Mouse (Mus musculus) thymus, postnatal 0 days (tissue): Measurements from ENCODE around the gene Cfi. TPM values are rescaled to one million over a fixed set of nuclear protein-coding genes. Genes with fewer than 3 reads are reported as not detected.

Source experiments
- DNase-seq: peaks from one replicate; pipeline ENCODE4 v3.0.0-alpha.2; 2015; ENCODE audit warnings: low spot score
- polyA plus RNA-seq: library from polyadenylated mRNA; unstranded; fragments of >200 nt; fragmentation: Nextera tagmentation; extraction: Ambion mirVana; gene quantifications from 2 replicates; pipeline ENCODE4 v1.2.1, GENCODE M21; 2015

Cfi gene
- polyA plus RNA-seq = 0.13 and 0.18 TPM in 2 replicates

- DNase-seq = no peak
Observed at GRCm38 (mm10) chr3:129835388-129835934, at the start of gene Cfi. Gene Cfi (plus strand): TSS chr3:129835884.

GRCm38 (mm10) chr3:129793801-129794200, 41.9 kb upstream of the Cfi start:
- no peak for DNase-seq

GRCm38 (mm10) chr3:129797341-129797740, 38.3 kb upstream of the Cfi start:
- DNase-seq = no peak

GRCm38 (mm10) chr3:129798551-129798950, 37.1 kb upstream of the Cfi start:
- no peak for DNase-seq

GRCm38 (mm10) chr3:129799011-129799410, 36.7 kb upstream of the Cfi start:
- DNase-seq = no peak

- DNase-seq = no peak
Observed at GRCm38 (mm10) chr3:129803765-129804164, 31.9 kb upstream of the Cfi start, which contains the start of gene Lrit3. Gene Lrit3 (minus strand): TSS chr3:129804030.

- DNase-seq = no peak
Observed at GRCm38 (mm10) chr3:129820847-129821246, 14.8 kb upstream of the Cfi start.

GRCm38 (mm10) chr3:129821736-129822135, 13.9 kb upstream of the Cfi start:
- DNase-seq = no peak

GRCm38 (mm10) chr3:129822206-129822775, 13.4 kb upstream of the Cfi start, which contains the start of gene Rrh:
Gene Rrh (minus strand): TSS chr3:129822587.
- DNase-seq = no peak

GRCm38 (mm10) chr3:129823293-129823692, 12.4 kb upstream of the Cfi start:
- DNase-seq = peak; percentile 61

- DNase-seq = no peak
Observed at GRCm38 (mm10) chr3:129824146-129824545, 11.5 kb upstream of the Cfi start.

GRCm38 (mm10) chr3:129824891-129825290, 10.8 kb upstream of the Cfi start:
- no peak for DNase-seq

GRCm38 (mm10) chr3:129826691-129827090, 9.0 kb upstream of the Cfi start:
- DNase-seq = no peak

GRCm38 (mm10) chr3:129827691-129828090, 8.0 kb upstream of the Cfi start:
- no peak for DNase-seq

- DNase-seq = peak; percentile 51
Observed at GRCm38 (mm10) chr3:129830626-129831025, 5.1 kb upstream of the Cfi start.

- DNase-seq = peak; percentile 98
Observed at GRCm38 (mm10) chr3:129831035-129831568, 4.6 kb upstream of the Cfi start, which contains the start of gene Gar1. Gene Gar1 (minus strand): TSS chr3:129831396.

- DNase-seq = no peak
Observed at GRCm38 (mm10) chr3:129836051-129836697, 490 bp downstream of the Cfi start.

- DNase-seq = no peak
Observed at GRCm38 (mm10) chr3:129836965-129837364, 1.3 kb downstream of the Cfi start.

- no peak for DNase-seq
Observed at GRCm38 (mm10) chr3:129838017-129838416, 2.3 kb downstream of the Cfi start.

- no peak for DNase-seq
Observed at GRCm38 (mm10) chr3:129845868-129846267, 10.2 kb downstream of the Cfi start.

GRCm38 (mm10) chr3:129846846-129847245, 11.2 kb downstream of the Cfi start:
- DNase-seq = no peak

- no peak for DNase-seq
Observed at GRCm38 (mm10) chr3:129862592-129862991, 26.9 kb downstream of the Cfi start.
